Mouse (Mus musculus): ENCODE results near the gene Fbxl16.

DNA sequence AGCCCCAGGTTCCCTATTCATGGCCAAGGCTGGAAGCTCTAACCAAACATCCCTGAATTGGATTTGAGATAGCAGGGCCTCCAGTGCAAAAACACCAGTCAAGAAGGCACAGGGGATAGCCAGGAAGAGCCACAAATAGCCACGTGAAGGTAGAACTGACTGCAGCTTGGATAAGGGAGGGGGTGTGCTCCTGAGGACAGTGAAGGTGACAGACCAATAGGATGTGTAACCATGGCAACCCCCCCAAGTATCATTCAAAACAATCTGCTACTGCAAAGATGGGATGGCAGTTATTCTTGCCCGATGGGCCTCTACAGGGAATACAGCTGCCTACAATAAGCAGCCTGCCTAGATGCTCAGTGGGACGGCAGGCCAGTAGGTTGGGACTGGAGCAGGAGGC lies 28.6 kb downstream of the Fbxl16 start:
- no peak for TF ChIP-seq EP300 (IDR thresholded peaks at IDR 0.05)
- no peak for TF ChIP-seq CTCF (IDR thresholded peaks at IDR 0.05)

All from lung, postnatal 0 days (tissue).